Mouse (Mus musculus): ENCODE results near the gene Usp3. TPM values are rescaled to one million over a fixed set of nuclear protein-coding genes. Genes with fewer than 3 reads are reported as not detected.

Usp3 gene
- polyA plus RNA-seq, 1 experiment = 8.1 TPM

GRCm38 (mm10) chr9:66624873-66625272 lies 31.9 kb upstream of the Usp3 start:
- H3K36me3 ChIP-seq (ENCODE audit: control insufficient read depth, insufficient read depth, low read length) = no peaks in the 10 kb centered on the region
- H3K27me3 ChIP-seq (ENCODE audit: control insufficient read depth, insufficient read depth, low read length) = no peaks in the 10 kb centered on the region
- no peak overlapping the region for H3K27ac ChIP-seq (ENCODE audit: control insufficient read depth, insufficient read depth, low read depth, low read length)
- no peaks in the 10 kb centered on the region for H3K4me1 ChIP-seq (ENCODE audit: control insufficient read depth, insufficient read depth, low read length)
- no peak overlapping the region for H3K4me3 ChIP-seq (ENCODE audit: control insufficient read depth, low read depth, low read length)
- no peak for TF ChIP-seq CTCF (IDR thresholded peaks at IDR 0.05; ENCODE audit: control insufficient read depth, insufficient read depth, insufficient replicate concordance, low read depth, low read length)
- TF ChIP-seq POLR2A (IDR thresholded peaks at IDR 0.05; ENCODE audit: control insufficient read depth, low read depth, low read length) = no peak

DNA sequence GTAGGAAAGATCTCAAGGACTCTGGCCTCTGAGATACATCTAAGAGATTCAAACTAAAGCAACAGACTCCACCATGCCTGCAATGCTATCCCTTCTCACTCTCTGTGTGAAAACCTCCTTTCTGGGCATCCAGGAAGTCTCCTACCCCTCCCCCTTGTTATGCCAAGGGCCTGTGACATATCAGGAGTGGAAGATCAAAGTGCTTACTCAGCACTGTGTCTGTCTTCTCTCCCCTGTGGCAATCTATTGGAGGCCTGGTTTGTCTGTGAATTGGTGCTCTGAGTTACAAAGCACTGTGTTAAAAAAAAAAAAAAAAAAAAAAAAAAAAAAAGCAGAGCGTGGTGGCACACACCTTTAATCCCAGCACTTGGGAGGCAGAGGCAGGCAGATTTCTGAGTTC lies 30.7 kb upstream of the Usp3 start:
- Histone ChIP-seq H3K4me3 (ENCODE audit: control insufficient read depth, low read depth, low read length) (no peak overlapping the region), H3K36me3 (ENCODE audit: control insufficient read depth, insufficient read depth, low read length) (no peaks in the 10 kb centered on the region), H3K4me1 (ENCODE audit: control insufficient read depth, insufficient read depth, low read length) (no peaks in the 10 kb centered on the region), H3K27ac (ENCODE audit: control insufficient read depth, insufficient read depth, low read depth, low read length) (no peak overlapping the region), H3K27me3 (ENCODE audit: control insufficient read depth, insufficient read depth, low read length) (no peaks in the 10 kb centered on the region)
- TF ChIP-seq POLR2A (IDR thresholded peaks at IDR 0.05; ENCODE audit: control insufficient read depth, low read depth, low read length) = no peak
- no peak for TF ChIP-seq CTCF (IDR thresholded peaks at IDR 0.05; ENCODE audit: control insufficient read depth, insufficient read depth, insufficient replicate concordance, low read depth, low read length)

DNA sequence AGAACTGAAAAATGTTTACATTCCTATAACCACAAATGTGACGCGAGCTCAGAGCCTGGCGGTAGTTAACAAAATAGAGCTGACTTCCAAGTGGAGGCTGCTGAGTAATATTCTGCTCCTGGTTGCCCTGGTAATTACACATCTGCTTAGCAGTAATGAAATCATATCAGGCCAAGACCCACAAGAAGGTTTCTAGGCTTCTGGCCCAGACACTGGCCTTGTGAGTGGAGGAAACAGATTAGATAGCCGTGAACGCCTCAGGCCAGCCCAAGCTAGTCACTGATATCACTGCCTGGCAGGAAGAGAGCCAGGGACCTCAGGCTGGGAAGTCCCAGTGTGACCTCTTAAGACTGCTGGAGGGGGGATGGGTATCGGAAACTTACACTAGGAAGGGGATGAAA lies 27.6 kb upstream of the Usp3 start:
- Histone ChIP-seq H3K36me3 (ENCODE audit: control insufficient read depth, insufficient read depth, low read length) (no peaks in the 10 kb centered on the region), H3K27ac (ENCODE audit: control insufficient read depth, insufficient read depth, low read depth, low read length) (no peak overlapping the region; the same call in 1 of the 2 replicates), H3K4me3 (ENCODE audit: control insufficient read depth, low read depth, low read length) (no peak overlapping the region), H3K27me3 (ENCODE audit: control insufficient read depth, insufficient read depth, low read length) (no peaks in the 10 kb centered on the region), H3K4me1 (ENCODE audit: control insufficient read depth, insufficient read depth, low read length) (no peaks in the 10 kb centered on the region)
- no peak for TF ChIP-seq POLR2A (IDR thresholded peaks at IDR 0.05; ENCODE audit: control insufficient read depth, low read depth, low read length)
- TF ChIP-seq CTCF (IDR thresholded peaks at IDR 0.05; ENCODE audit: control insufficient read depth, insufficient read depth, insufficient replicate concordance, low read depth, low read length) = no peak

GRCm38 (mm10) chr9:66620055-66620454 lies 27.1 kb upstream of the Usp3 start:
- H3K27me3 ChIP-seq (ENCODE audit: control insufficient read depth, insufficient read depth, low read length) = no peaks in the 10 kb centered on the region
- H3K4me3 ChIP-seq (ENCODE audit: control insufficient read depth, low read depth, low read length) = no peak overlapping the region
- H3K36me3 ChIP-seq (ENCODE audit: control insufficient read depth, insufficient read depth, low read length) = no peaks in the 10 kb centered on the region
- H3K27ac ChIP-seq (ENCODE audit: control insufficient read depth, insufficient read depth, low read depth, low read length) = no peak overlapping the region
- H3K4me1 ChIP-seq (ENCODE audit: control insufficient read depth, insufficient read depth, low read length) = no peaks in the 10 kb centered on the region
- no peak for TF ChIP-seq CTCF (IDR thresholded peaks at IDR 0.05; ENCODE audit: control insufficient read depth, insufficient read depth, insufficient replicate concordance, low read depth, low read length)
- TF ChIP-seq POLR2A (IDR thresholded peaks at IDR 0.05; ENCODE audit: control insufficient read depth, low read depth, low read length) = no peak

DNA sequence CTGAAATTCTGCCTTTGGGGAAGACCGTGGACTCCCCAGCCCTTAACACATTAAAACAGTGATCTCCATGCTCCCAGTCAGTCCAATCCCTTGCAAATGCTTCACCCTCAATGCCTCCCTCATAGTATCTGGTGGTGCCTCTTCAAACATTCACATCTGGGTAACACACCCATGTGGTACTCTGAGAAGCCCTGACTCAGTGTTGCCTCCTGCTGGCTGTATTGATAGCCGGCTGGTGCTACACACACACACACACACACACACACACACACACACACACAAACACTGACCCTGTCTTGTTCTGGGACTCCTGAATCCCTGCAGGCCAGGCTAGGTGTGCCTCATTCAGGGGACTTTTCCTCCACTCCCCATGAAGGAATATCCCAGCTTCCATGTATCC lies 24.9 kb upstream of the Usp3 start:
- TF ChIP-seq CTCF (IDR thresholded peaks at IDR 0.05; ENCODE audit: control insufficient read depth, insufficient read depth, insufficient replicate concordance, low read depth, low read length) (no peak), POLR2A (IDR thresholded peaks at IDR 0.05; ENCODE audit: control insufficient read depth, low read depth, low read length) (no peak)
- Histone ChIP-seq H3K27me3 (ENCODE audit: control insufficient read depth, insufficient read depth, low read length) (no peaks in the 10 kb centered on the region), H3K4me3 (ENCODE audit: control insufficient read depth, low read depth, low read length) (no peak overlapping the region), H3K4me1 (ENCODE audit: control insufficient read depth, insufficient read depth, low read length) (no peaks in the 10 kb centered on the region), H3K27ac (ENCODE audit: control insufficient read depth, insufficient read depth, low read depth, low read length) (no peak overlapping the region), H3K36me3 (ENCODE audit: control insufficient read depth, insufficient read depth, low read length) (no peaks in the 10 kb centered on the region)

DNA sequence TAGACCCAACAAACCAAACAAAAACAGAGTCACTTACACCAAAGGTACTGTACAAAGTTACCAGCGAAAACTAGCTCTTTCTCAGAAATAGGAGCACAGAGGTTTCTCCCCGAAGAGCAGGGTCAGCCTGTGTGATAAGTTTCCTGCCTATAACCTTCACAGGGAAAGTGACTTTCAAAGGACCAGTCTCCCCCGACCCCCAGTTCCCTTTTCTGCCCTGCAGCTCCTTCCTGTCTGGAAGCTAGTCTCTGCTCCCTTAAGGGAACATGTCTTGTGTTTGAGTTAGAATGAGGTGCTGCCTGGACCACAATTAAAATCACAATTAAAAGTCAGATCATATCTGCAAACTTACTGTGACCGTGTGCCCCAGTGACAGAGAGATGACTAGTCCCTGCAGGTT lies 23.9 kb upstream of the Usp3 start:
- no peak overlapping the region for H3K27ac ChIP-seq (ENCODE audit: control insufficient read depth, insufficient read depth, low read depth, low read length)
- H3K36me3 ChIP-seq (ENCODE audit: control insufficient read depth, insufficient read depth, low read length) = no peaks in the 10 kb centered on the region
- H3K4me3 ChIP-seq (ENCODE audit: control insufficient read depth, low read depth, low read length) = no peak overlapping the region
- H3K4me1 ChIP-seq (ENCODE audit: control insufficient read depth, insufficient read depth, low read length) = no peaks in the 10 kb centered on the region
- TF ChIP-seq CTCF (IDR thresholded peaks at IDR 0.05; ENCODE audit: control insufficient read depth, insufficient read depth, insufficient replicate concordance, low read depth, low read length) (no peak), POLR2A (IDR thresholded peaks at IDR 0.05; ENCODE audit: control insufficient read depth, low read depth, low read length) (no peak)
- H3K27me3 ChIP-seq (ENCODE audit: control insufficient read depth, insufficient read depth, low read length) = no peaks in the 10 kb centered on the region

- Histone ChIP-seq H3K4me1 (ENCODE audit: control insufficient read depth, insufficient read depth, low read length) (no peaks in the 10 kb centered on the region), H3K36me3 (ENCODE audit: control insufficient read depth, insufficient read depth, low read length) (no peaks in the 10 kb centered on the region), H3K27ac (ENCODE audit: control insufficient read depth, insufficient read depth, low read depth, low read length) (no peak overlapping the region), H3K4me3 (ENCODE audit: control insufficient read depth, low read depth, low read length) (no peak overlapping the region), H3K27me3 (ENCODE audit: control insufficient read depth, insufficient read depth, low read length) (no peaks in the 10 kb centered on the region)
- no peak for TF ChIP-seq CTCF (IDR thresholded peaks at IDR 0.05; ENCODE audit: control insufficient read depth, insufficient read depth, insufficient replicate concordance, low read depth, low read length)
- no peak for TF ChIP-seq POLR2A (IDR thresholded peaks at IDR 0.05; ENCODE audit: control insufficient read depth, low read depth, low read length)
Measured at GRCm38 (mm10) chr9:66615141-66615540, 22.2 kb upstream of the Usp3 start.

DNA sequence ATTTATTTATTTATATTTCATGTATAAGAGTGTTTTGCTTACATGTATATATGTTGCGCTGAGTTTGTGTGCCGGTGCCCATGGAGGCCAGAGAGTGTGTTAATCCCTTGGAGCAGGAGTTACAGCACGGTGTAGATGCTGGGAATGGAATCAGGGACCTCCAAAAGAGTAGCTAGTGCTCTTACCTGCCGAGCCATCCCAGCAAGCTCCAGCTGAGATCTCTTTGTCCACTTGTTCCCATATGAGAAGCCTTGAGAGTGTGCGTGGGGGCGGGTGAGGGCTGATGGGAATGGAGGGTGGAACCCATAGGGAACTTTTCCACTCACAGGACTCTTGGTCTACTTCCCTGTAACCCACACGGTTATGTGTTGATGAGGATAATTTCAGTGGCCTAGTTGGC lies 21.6 kb upstream of the Usp3 start:
- H3K4me3 ChIP-seq (ENCODE audit: control insufficient read depth, low read depth, low read length) = no peak overlapping the region
- H3K36me3 ChIP-seq (ENCODE audit: control insufficient read depth, insufficient read depth, low read length) = no peaks in the 10 kb centered on the region
- TF ChIP-seq POLR2A (IDR thresholded peaks at IDR 0.05; ENCODE audit: control insufficient read depth, low read depth, low read length) (no peak), CTCF (IDR thresholded peaks at IDR 0.05; ENCODE audit: control insufficient read depth, insufficient read depth, insufficient replicate concordance, low read depth, low read length) (no peak)
- H3K27me3 ChIP-seq (ENCODE audit: control insufficient read depth, insufficient read depth, low read length) = no peaks in the 10 kb centered on the region
- H3K4me1 ChIP-seq (ENCODE audit: control insufficient read depth, insufficient read depth, low read length) = no peaks in the 10 kb centered on the region
- H3K27ac ChIP-seq (ENCODE audit: control insufficient read depth, insufficient read depth, low read depth, low read length) = no peak overlapping the region
